Mouse (Mus musculus) embryonic fibroblast, embryonic 13.5 days (primary cell): ENCODE data around the gene Rpl12.

Source experiments
- CTCF ChIP-seq: IDR thresholded peaks from 2 replicates; pipeline ENCODE4 v1.5.1; 2011; ENCODE audit warnings: mild to moderate bottlenecking, control low read depth, low read length, moderate library complexity, borderline replicate concordance; ENCODE audit not compliant: insufficient read depth
- POLR2A ChIP-seq: IDR thresholded peaks from 2 replicates; pipeline ENCODE4 v1.6.1; 2011; ENCODE audit warnings: low read depth, mild to moderate bottlenecking, control low read depth, low read length, moderate library complexity

- TF ChIP-seq POLR2A (no peak), CTCF (no peak)
Measured at GRCm38 (mm10) chr2:32921235-32921634, 40.1 kb upstream of the Rpl12 start.
